Mouse (Mus musculus): Measurements from ENCODE around the gene Commd8.

DNA sequence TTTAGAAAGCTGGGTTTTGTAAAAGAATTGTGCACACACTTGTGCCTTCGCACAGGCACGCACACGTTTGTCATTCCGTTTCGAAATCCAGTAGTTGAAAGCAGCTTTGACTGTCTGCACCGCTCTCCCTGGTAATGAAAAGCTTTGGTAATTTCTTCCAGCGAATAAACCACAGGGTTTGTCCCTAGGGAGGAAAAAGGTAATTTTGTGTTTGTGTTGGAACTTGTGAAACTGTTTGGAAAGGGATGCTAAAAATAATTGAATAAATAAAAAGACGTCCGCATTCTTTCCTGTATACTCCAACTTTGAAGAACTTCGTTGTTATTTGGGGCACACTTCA lies 35.7 kb upstream of the Commd8 start:
- TF ChIP-seq CTCF (IDR thresholded peaks at IDR 0.05; ENCODE audit: control insufficient read depth, insufficient read depth, low read length) (no peak), POLR2A (IDR thresholded peaks at IDR 0.05; ENCODE audit: borderline replicate concordance, control insufficient read depth, low read depth, low read length) (no peak)
